Mouse (Mus musculus) lung, embryonic 16.5 days (tissue): ENCODE measurements around the gene Vash1. TPM values are rescaled to one million over a fixed set of nuclear protein-coding genes. Genes with fewer than 3 reads are reported as not detected.

Source experiments
- ATAC-seq: fragments of 200-750 bp; cut with Nextera tagmentation; 2 replicates; pipeline ENCODE4 v1.8.0; 2017; ENCODE audit warnings: low read depth, mild to moderate bottlenecking, moderate library complexity
- H3K27ac ChIP-seq: fragments of 300-500 bp; sonication (generic); 2 replicates; pipeline ENCODE4 v1.5.1; 2014; ENCODE audit warnings: mild to moderate bottlenecking, control low read depth, low read length
- H3K27me3 ChIP-seq: fragments of 300-500 bp; sonication (generic); 2 replicates; pipeline ENCODE4 v1.6.1; 2014; ENCODE audit warnings: low read depth, low read length, mixed read lengths; ENCODE audit not compliant: control insufficient read depth, insufficient read depth
- H3K36me3 ChIP-seq: fragments of 300-500 bp; sonication (generic); 2 replicates; pipeline ENCODE4 v1.6.1; 2014; ENCODE audit warnings: low read length; ENCODE audit not compliant: control insufficient read depth, insufficient read depth
- H3K4me1 ChIP-seq: fragments of 300-500 bp; sonication (generic); replicated peaks from 2 replicates; pipeline ENCODE4 v1.6.1; 2014; ENCODE audit warnings: low read length, mixed read lengths; ENCODE audit not compliant: control insufficient read depth, insufficient read depth
- H3K4me2 ChIP-seq: fragments of 300-500 bp; sonication (generic); 2 replicates; pipeline ENCODE4 v1.6.1; 2014; ENCODE audit warnings: low read depth, low read length, control low read depth
- H3K4me3 ChIP-seq: fragments of 300-500 bp; sonication (generic); 2 replicates; pipeline ENCODE4 v1.5.1; 2014; ENCODE audit warnings: mild to moderate bottlenecking, low read length, control low read depth
- H3K9ac ChIP-seq: fragments of 300-500 bp; sonication (generic); 2 replicates; pipeline ENCODE4 v1.6.1; 2014; ENCODE audit warnings: low read length, control low read depth
- H3K9me3 ChIP-seq: fragments of 300-500 bp; sonication (generic); 2 replicates; pipeline ENCODE4 v1.6.1; 2016; ENCODE audit warnings: low read length; ENCODE audit not compliant: control insufficient read depth
- WGBS: fragments of 180-500 bp; shearing (Covaris S2); extraction: QIAGEN DNeasy Blood & Tissue Kit; methylation state at CpG from one replicate; pipeline ENCODE4 v1.1.7; 2014; 5-methylcytosine and 5-hydroxymethylcytosine counted together
- polyA plus RNA-seq: library from polyadenylated mRNA; unstranded; fragments of >200 nt; fragmentation: Nextera tagmentation; extraction: Ambion mirVana; gene quantifications from 2 replicates; pipeline ENCODE4 v1.2.1, GENCODE M21; 2015

The Vash1 gene
- polyA plus RNA-seq, 1 experiment from 2014 or later = 10.0 TPM

- Histone ChIP-seq H3K4me3 (no peak overlapping the region), H3K4me2 (no peak overlapping the region), H3K36me3 (no peaks in the 10 kb centered on the region), H3K9ac (no peak overlapping the region), H3K27ac (no peak overlapping the region), H3K4me1 (peaks cover 7% of the 10 kb centered on the region; the same call in 1 of the 2 replicates), H3K9me3 (no peaks in the 10 kb centered on the region), H3K27me3 (no peaks in the 10 kb centered on the region)
- 95% methylated on average over 27 of the region's 27 CpGs for WGBS
- no peak for ATAC-seq
These were observed 10.4 kb downstream of the Vash1 start for GRCm38 (mm10) chr12:86688917-86689316.

GRCm38 (mm10) chr12:86690700-86691485, 12.4 kb downstream of the Vash1 start:
- Histone ChIP-seq H3K9me3 (no peaks in the 10 kb centered on the region), H3K9ac (no peak overlapping the region), H3K27me3 (no peaks in the 10 kb centered on the region), H3K4me2 (no peak overlapping the region), H3K4me1 (peaks cover 7% of the 10 kb centered on the region; the same call in 1 of the 2 replicates), H3K36me3 (no peaks in the 10 kb centered on the region), H3K4me3 (no peak overlapping the region), H3K27ac (peak overlapping the region; percentile 28; the same call in 1 of the 2 replicates)
- 69% methylated on average over 12 of the region's 12 CpGs for WGBS
- no peak for ATAC-seq

GRCm38 (mm10) chr12:86692471-86693356, 14.2 kb downstream of the Vash1 start:
- H3K27ac ChIP-seq = no peak overlapping the region

GRCm38 (mm10) chr12:86693389-86693788, 14.9 kb downstream of the Vash1 start:
- peaks cover 3% of the 10 kb centered on the region; the same call in 1 of the 2 replicates for H3K4me1 ChIP-seq
- H3K27ac ChIP-seq = no peak overlapping the region
- ATAC-seq = no peak

More at GRCm38 (mm10) chr12:86692471-86693356, 14.2 kb downstream of the Vash1 start:
- Histone ChIP-seq H3K27me3 (no peaks in the 10 kb centered on the region), H3K4me1 (peaks cover 3% of the 10 kb centered on the region; the same call in 1 of the 2 replicates), H3K9ac (no peak overlapping the region), H3K9me3 (no peaks in the 10 kb centered on the region), H3K4me2 (no peak overlapping the region), H3K36me3 (no peaks in the 10 kb centered on the region), H3K4me3 (no peak overlapping the region)
- peak; percentile 43 for ATAC-seq
- 39% methylated on average over 5 of the region's 5 CpGs for WGBS

GRCm38 (mm10) chr12:86694441-86694840, 15.9 kb downstream of the Vash1 start:
- Histone ChIP-seq H3K9me3 (no peaks in the 10 kb centered on the region), H3K4me2 (no peak overlapping the region), H3K9ac (no peak overlapping the region), H3K4me3 (no peak overlapping the region), H3K27me3 (no peaks in the 10 kb centered on the region), H3K4me1 (peaks cover 7% of the 10 kb centered on the region), H3K36me3 (no peaks in the 10 kb centered on the region), H3K27ac (no peak overlapping the region)
- 96% methylated on average over 1 of the region's 1 CpGs for WGBS
- no peak for ATAC-seq

More at GRCm38 (mm10) chr12:86693389-86693788, 14.9 kb downstream of the Vash1 start:
- Histone ChIP-seq H3K27me3 (no peaks in the 10 kb centered on the region), H3K4me3 (no peak overlapping the region), H3K36me3 (no peaks in the 10 kb centered on the region), H3K9me3 (no peaks in the 10 kb centered on the region), H3K4me2 (no peak overlapping the region), H3K9ac (no peak overlapping the region)

GRCm38 (mm10) chr12:86697996-86698395, 19.5 kb downstream of the Vash1 start:
- Histone ChIP-seq H3K4me1 (peaks cover 11% of the 10 kb centered on the region), H3K4me3 (no peak overlapping the region), H3K27me3 (no peaks in the 10 kb centered on the region), H3K27ac (peak overlapping the region; percentile 57; the same call in 1 of the 2 replicates), H3K4me2 (no peak overlapping the region), H3K9me3 (no peaks in the 10 kb centered on the region), H3K9ac (no peak overlapping the region), H3K36me3 (peaks cover 4% of the 10 kb centered on the region; the same call in 1 of the 2 replicates)
- ATAC-seq = no peak
- 47% methylated on average over 2 of the region's 2 CpGs for WGBS

- Histone ChIP-seq H3K9me3 (no peaks in the 10 kb centered on the region), H3K4me2 (no peak overlapping the region), H3K36me3 (peaks cover 4% of the 10 kb centered on the region; the same call in 1 of the 2 replicates), H3K9ac (no peak overlapping the region), H3K4me1 (peaks cover 11% of the 10 kb centered on the region), H3K4me3 (no peak overlapping the region), H3K27ac (peak overlapping the region; percentile 57), H3K27me3 (no peaks in the 10 kb centered on the region)
- peak; percentile 65 for ATAC-seq
These were observed 20.0 kb downstream of the Vash1 start for GRCm38 (mm10) chr12:86698537-86698936.

- peaks cover 4% of the 10 kb centered on the region; the same call in 1 of the 2 replicates for H3K36me3 ChIP-seq
- WGBS = 29% methylated on average over 19 of the region's 19 CpGs
- no peak overlapping the region for H3K4me2 ChIP-seq
- no peak for ATAC-seq
- no peak overlapping the region for H3K9ac ChIP-seq
- H3K27ac ChIP-seq = no peak overlapping the region
- no peaks in the 10 kb centered on the region for H3K9me3 ChIP-seq
- H3K4me3 ChIP-seq = no peak overlapping the region
- H3K27me3 ChIP-seq = no peaks in the 10 kb centered on the region
- H3K4me1 ChIP-seq = peaks cover 11% of the 10 kb centered on the region
These were observed 21.7 kb downstream of the Vash1 start for GRCm38 (mm10) chr12:86699965-86700926.
